Mouse (Mus musculus) ES-Bruce4 (cell line): Measurements from ENCODE around the gene Cd7. TPM values are rescaled to one million over a fixed set of nuclear protein-coding genes. Genes with fewer than 3 reads are reported as not detected.
A peak's percentile ranks its signal among the peaks of the same experiment; 100 is the strongest.
"Not testable (repeated sequence)": the region's sequence is repeated elsewhere in the genome, so short reads cannot be mapped to it uniquely, and the experiment has no call there.

ENCODE experiments used
- H3K27ac ChIP-seq: 2 replicates; pipeline ENCODE4 v1.5.1; 2012; ENCODE audit warnings: low read length, inconsistent platforms; ENCODE audit not compliant: insufficient read depth
- H3K27me3 ChIP-seq: 2 replicates; pipeline ENCODE4 v1.6.1; 2012; ENCODE audit warnings: mild to moderate bottlenecking, low read length, inconsistent platforms; ENCODE audit not compliant: control insufficient read depth, poor library complexity, insufficient read depth, severe bottlenecking
- H3K36me3 ChIP-seq: 2 replicates; pipeline ENCODE4 v1.6.1; 2012; ENCODE audit warnings: inconsistent platforms, mild to moderate bottlenecking, low read length, moderate library complexity; ENCODE audit not compliant: control insufficient read depth, poor library complexity, insufficient read depth, severe bottlenecking
- H3K4me1 ChIP-seq: one replicate; pipeline ENCODE4 v1.8.1; 2011; ENCODE audit warnings: low read length; ENCODE audit not compliant: control insufficient read depth, insufficient read depth
- H3K4me3 ChIP-seq: 2 replicates; pipeline ENCODE4 v1.5.1; 2011; ENCODE audit warnings: low read depth, mild to moderate bottlenecking, low read length
- H3K9ac ChIP-seq: 2 replicates; pipeline ENCODE4 v1.6.1; 2012; ENCODE audit warnings: low read depth, mild to moderate bottlenecking, inconsistent platforms; ENCODE audit not compliant: poor library complexity, severe bottlenecking
- H3K9me3 ChIP-seq: replicated peaks from 2 replicates; pipeline ENCODE4 v1.6.1; 2012; ENCODE audit warnings: mild to moderate bottlenecking, low read length, inconsistent platforms; ENCODE audit not compliant: control insufficient read depth, poor library complexity, insufficient read depth, severe bottlenecking
- CTCF ChIP-seq: IDR thresholded peaks from one replicate; pipeline ENCODE4 v1.8.1; 2011; ENCODE audit warnings: low read depth, low read length
- EP300 ChIP-seq: IDR thresholded peaks from 2 replicates; pipeline ENCODE4 v1.6.1; 2011; ENCODE audit warnings: low read depth, low read length; ENCODE audit not compliant: insufficient read depth
- POLR2A ChIP-seq: IDR thresholded peaks from one replicate; pipeline ENCODE4 v1.8.1; 2011; ENCODE audit warnings: low read length; ENCODE audit not compliant: insufficient read depth
- polyA plus RNA-seq: library from polyadenylated mRNA; stranded (reverse); fragments of >200 nt; gene quantifications from 2 replicates; pipeline ENCODE4 v1.2.4, GENCODE M21; 2011; ENCODE audit warnings: low read depth; ENCODE audit not compliant: missing spikeins, insufficient read depth, insufficient read length

The Cd7 gene
- polyA plus RNA-seq, 1 experiment, result not detected

- H3K4me1 ChIP-seq, result no peaks in the 10 kb centered on the region
- no peaks in the 10 kb centered on the region for H3K27me3 ChIP-seq
- TF ChIP-seq POLR2A (no peak), CTCF (peak; percentile 78), EP300 (no peak)
- no peaks in the 10 kb centered on the region for H3K9me3 ChIP-seq
- no peaks in the 10 kb centered on the region for H3K36me3 ChIP-seq
- H3K9ac ChIP-seq, result no peak overlapping the region
- no peak overlapping the region for H3K27ac ChIP-seq
- H3K4me3 ChIP-seq, result no peak overlapping the region
Observed at GRCm38 (mm10) chr11:121053536-121053935, 14.3 kb upstream of the Cd7 start.

GRCm38 (mm10) chr11:121052387-121052786 is 13.2 kb upstream of the Cd7 start:
- Histone ChIP-seq H3K9me3 (no peaks in the 10 kb centered on the region), H3K4me3 (no peak overlapping the region), H3K36me3 (no peaks in the 10 kb centered on the region), H3K9ac (no peak overlapping the region), H3K4me1 (no peaks in the 10 kb centered on the region), H3K27me3 (no peaks in the 10 kb centered on the region), H3K27ac (no peak overlapping the region)
- TF ChIP-seq EP300 (no peak), POLR2A (no peak), CTCF (no peak)

GRCm38 (mm10) chr11:121051793-121052192 is 12.6 kb upstream of the Cd7 start:
- H3K36me3 ChIP-seq, result no peaks in the 10 kb centered on the region
- no peaks in the 10 kb centered on the region for H3K4me1 ChIP-seq
- no peak overlapping the region for H3K27ac ChIP-seq
- H3K9ac ChIP-seq, result no peak overlapping the region
- no peak for TF ChIP-seq EP300
- TF ChIP-seq POLR2A, result no peak
- TF ChIP-seq CTCF, result no peak
- H3K4me3 ChIP-seq, result no peak overlapping the region
- no peaks in the 10 kb centered on the region for H3K9me3 ChIP-seq
- H3K27me3 ChIP-seq, result 0 out of 2 replicates have a peak, but pooled peaks cover under 1% of the 10 kb centered on the region

GRCm38 (mm10) chr11:121049840-121050239 is 10.6 kb upstream of the Cd7 start:
- TF ChIP-seq EP300 (no peak), POLR2A (no peak), CTCF (no peak)
- no peak overlapping the region for H3K4me3 ChIP-seq
- 0 out of 2 replicates have a peak, but pooled peaks cover 1% of the 10 kb centered on the region for H3K27me3 ChIP-seq
- H3K9ac ChIP-seq, result no peak overlapping the region
- no peak overlapping the region for H3K27ac ChIP-seq
- H3K9me3 ChIP-seq, result no peaks in the 10 kb centered on the region
- H3K36me3 ChIP-seq, result no peaks in the 10 kb centered on the region
- no peaks in the 10 kb centered on the region for H3K4me1 ChIP-seq

- no peak overlapping the region for H3K4me3 ChIP-seq
- TF ChIP-seq EP300, result no peak
- TF ChIP-seq CTCF, result no peak
- TF ChIP-seq POLR2A, result no peak
- no peak overlapping the region for H3K27ac ChIP-seq
- 0 out of 2 replicates have a peak, but pooled peaks cover 1% of the 10 kb centered on the region for H3K27me3 ChIP-seq
- no peaks in the 10 kb centered on the region for H3K9me3 ChIP-seq
- H3K9ac ChIP-seq, result no peak overlapping the region
- no peaks in the 10 kb centered on the region for H3K4me1 ChIP-seq
- H3K36me3 ChIP-seq, result no peaks in the 10 kb centered on the region
Observed at GRCm38 (mm10) chr11:121047826-121048399, 8.7 kb upstream of the Cd7 start.

GRCm38 (mm10) chr11:121045286-121045685 is 6.1 kb upstream of the Cd7 start:
- Histone ChIP-seq H3K4me1 (no peaks in the 10 kb centered on the region), H3K9me3 (no peaks in the 10 kb centered on the region), H3K27me3 (0 out of 2 replicates have a peak, but pooled peaks cover 1% of the 10 kb centered on the region), H3K9ac (no peak overlapping the region), H3K4me3 (no peak overlapping the region), H3K27ac (no peak overlapping the region), H3K36me3 (no peaks in the 10 kb centered on the region)
- TF ChIP-seq POLR2A, result no peak
- no peak for TF ChIP-seq EP300
- TF ChIP-seq CTCF, result no peak

- not testable (repeated sequence) for H3K36me3 ChIP-seq, H3K9ac ChIP-seq, H3K4me1 ChIP-seq, H3K4me3 ChIP-seq, H3K27ac ChIP-seq, H3K27me3 ChIP-seq, H3K9me3 ChIP-seq
Observed at GRCm38 (mm10) chr11:121043025-121043424, 3.8 kb upstream of the Cd7 start.
